Mouse (Mus musculus): ENCODE data around the gene Cdkn2aip. TPM values are rescaled to one million over a fixed set of nuclear protein-coding genes. Genes with fewer than 3 reads are reported as not detected.

The Cdkn2aip gene
- total RNA-seq, 2 experiments from 2014 or later: 9.0 to 9.1 TPM

Other genes starting within 250 kb of the Cdkn2aip start
- gene Trappc11, start 180.5 kb downstream of the Cdkn2aip start, total RNA-seq (2021): 10 to 100 TPM; 20.1 to 21.7 TPM
- 10 to 100 TPM; 63.8 to 74.1 TPM for gene Rwdd4a, start 180.3 kb downstream of the Cdkn2aip start, total RNA-seq (2021)
- 1 to 10 TPM; 3.8 to 4.1 TPM for gene Ing2, start 38.4 kb downstream of the Cdkn2aip start, total RNA-seq (2021)
- not detected for gene Cldn24, start 108.2 kb upstream of the Cdkn2aip start, total RNA-seq (2021)
- under 1 TPM in 1 of 2 experiments, not detected in 1; 0.49 TPM for gene Cldn22, start 110.5 kb upstream of the Cdkn2aip start, total RNA-seq (2021)